Mouse (Mus musculus): Measurements from ENCODE around the gene Bloc1s1.

Bloc1s1 gene

GRCm38 (mm10) chr10:128923935-128924334, at the start of gene Bloc1s1:
Gene Bloc1s1 (minus strand): TSS chr10:128924035.
- DNase-seq (ENCODE audit: low spot score): no peak

GRCm38 (mm10) chr10:128972841-128973240, 49.0 kb upstream of the Bloc1s1 start:
- DNase-seq (ENCODE audit: low spot score): no peak

- no peak for DNase-seq (ENCODE audit: low spot score)
Measured at GRCm38 (mm10) chr10:128970740-128971250, 47.0 kb upstream of the Bloc1s1 start.

GRCm38 (mm10) chr10:128968341-128968749, 44.5 kb upstream of the Bloc1s1 start:
- no peak for DNase-seq (ENCODE audit: low spot score)

GRCm38 (mm10) chr10:128965871-128966270, 42.0 kb upstream of the Bloc1s1 start:
- DNase-seq (ENCODE audit: low spot score): no peak

- DNase-seq (ENCODE audit: low spot score): no peak
Measured at GRCm38 (mm10) chr10:128964961-128965360, 41.1 kb upstream of the Bloc1s1 start.

- DNase-seq (ENCODE audit: low spot score): no peak
Measured at GRCm38 (mm10) chr10:128960590-128961584, 37.1 kb upstream of the Bloc1s1 start, which contains the start of gene Mettl7b. Gene Mettl7b (minus strand): TSS chr10:128960988.

GRCm38 (mm10) chr10:128960142-128960541, 36.3 kb upstream of the Bloc1s1 start:
- DNase-seq (ENCODE audit: low spot score): no peak

- DNase-seq (ENCODE audit: low spot score): no peak
Measured at GRCm38 (mm10) chr10:128958340-128958739, 34.5 kb upstream of the Bloc1s1 start.

GRCm38 (mm10) chr10:128950208-128950887, 26.5 kb upstream of the Bloc1s1 start:
- no peak for DNase-seq (ENCODE audit: low spot score)

- no peak for DNase-seq (ENCODE audit: low spot score)
Measured at GRCm38 (mm10) chr10:128947496-128947895, 23.7 kb upstream of the Bloc1s1 start.

GRCm38 (mm10) chr10:128945675-128946074, 21.8 kb upstream of the Bloc1s1 start:
- DNase-seq (ENCODE audit: low spot score): no peak

- DNase-seq (ENCODE audit: low spot score): no peak
Measured at GRCm38 (mm10) chr10:128940475-128941061, 16.7 kb upstream of the Bloc1s1 start.

- no peak for DNase-seq (ENCODE audit: low spot score)
Measured at GRCm38 (mm10) chr10:128938974-128939373, 15.1 kb upstream of the Bloc1s1 start.

- peak; percentile 49 for DNase-seq (ENCODE audit: low spot score)
Measured at GRCm38 (mm10) chr10:128938457-128938856, 14.6 kb upstream of the Bloc1s1 start.

GRCm38 (mm10) chr10:128937756-128938390, 14.0 kb upstream of the Bloc1s1 start:
- DNase-seq (ENCODE audit: low spot score): no peak

GRCm38 (mm10) chr10:128935826-128936440, 12.1 kb upstream of the Bloc1s1 start:
- no peak for DNase-seq (ENCODE audit: low spot score)

GRCm38 (mm10) chr10:128934997-128935787, 11.4 kb upstream of the Bloc1s1 start:
- no peak for DNase-seq (ENCODE audit: low spot score)

- no peak for DNase-seq (ENCODE audit: low spot score)
Measured at GRCm38 (mm10) chr10:128933976-128934721, 10.3 kb upstream of the Bloc1s1 start.

- DNase-seq (ENCODE audit: low spot score): no peak
Measured at GRCm38 (mm10) chr10:128933574-128933973, 9.7 kb upstream of the Bloc1s1 start, which contains the start of gene Itga7. Gene Itga7 (plus strand): TSS chr10:128933818.

Data from ovary, postnatal 36 days (tissue).